Mouse (Mus musculus): Measurements from ENCODE around the gene Gm28539. TPM values are rescaled to one million over a fixed set of nuclear protein-coding genes. Genes with fewer than 3 reads are reported as not detected.
"Not testable (repeated sequence)": the region's sequence is repeated elsewhere in the genome, so short reads cannot be mapped to it uniquely, and the experiment has no call there.

Gm28539 gene
- polyA plus RNA-seq, 1 experiment: not detected

GRCm38 (mm10) chr16:18849521-18850190 lies 13.3 kb downstream of the Gm28539 start:
- DNase-seq (ENCODE audit: low read depth): not testable (repeated sequence)

GRCm38 (mm10) chr16:18858551-18858950 lies 22.2 kb downstream of the Gm28539 start:
- DNase-seq (ENCODE audit: low read depth): no peak

- no peak for DNase-seq (ENCODE audit: low read depth)
Observed at GRCm38 (mm10) chr16:18860186-18860585, 23.8 kb downstream of the Gm28539 start.

GRCm38 (mm10) chr16:18870495-18870894 lies 34.1 kb downstream of the Gm28539 start:
- DNase-seq (ENCODE audit: low read depth): not testable (repeated sequence)

- DNase-seq (ENCODE audit: low read depth): no peak
Observed at GRCm38 (mm10) chr16:18876091-18876441, 39.7 kb downstream of the Gm28539 start.

GRCm38 (mm10) chr16:18876442-18877308 lies 40.3 kb downstream of the Gm28539 start, which contains the start of the genes Mrpl40 and Hira:
Gene Mrpl40, minus strand, starts transcription at chr16:18876862.
Gene Hira, plus strand, starts transcription at chr16:18877037.
- peak; percentile 36 for DNase-seq (ENCODE audit: low read depth)

GRCm38 (mm10) chr16:18877386-18878090 lies 41.2 kb downstream of the Gm28539 start:
- DNase-seq (ENCODE audit: low read depth): peak; percentile 16

- DNase-seq (ENCODE audit: low read depth): no peak
Observed at GRCm38 (mm10) chr16:18878091-18878720, 41.8 kb downstream of the Gm28539 start.

GRCm38 (mm10) chr16:18884044-18884443 lies 47.7 kb downstream of the Gm28539 start:
- DNase-seq (ENCODE audit: low read depth): no peak

GRCm38 (mm10) chr16:18893840-18894372 lies 57.5 kb downstream of the Gm28539 start:
- no peak for DNase-seq (ENCODE audit: low read depth)

GRCm38 (mm10) chr16:18895249-18895648 lies 58.9 kb downstream of the Gm28539 start:
- no peak for DNase-seq (ENCODE audit: low read depth)

- DNase-seq (ENCODE audit: low read depth): no peak
Observed at GRCm38 (mm10) chr16:18896429-18896828, 60.0 kb downstream of the Gm28539 start.

- no peak for DNase-seq (ENCODE audit: low read depth)
Observed at GRCm38 (mm10) chr16:18905648-18906047, 69.3 kb downstream of the Gm28539 start.

- DNase-seq (ENCODE audit: low read depth): no peak
Observed at GRCm38 (mm10) chr16:18916064-18916463, 79.7 kb downstream of the Gm28539 start.

- no peak for DNase-seq (ENCODE audit: low read depth)
Observed at GRCm38 (mm10) chr16:18921771-18922170, 85.4 kb downstream of the Gm28539 start.

GRCm38 (mm10) chr16:18927963-18928362 lies 91.6 kb downstream of the Gm28539 start:
- DNase-seq (ENCODE audit: low read depth): no peak

GRCm38 (mm10) chr16:18938321-18939082 lies 102.1 kb downstream of the Gm28539 start:
- no peak for DNase-seq (ENCODE audit: low read depth)

- no peak for DNase-seq (ENCODE audit: low read depth)
Observed at GRCm38 (mm10) chr16:18943906-18944305, 107.5 kb downstream of the Gm28539 start.

- DNase-seq (ENCODE audit: low read depth): no peak
Observed at GRCm38 (mm10) chr16:18948941-18949340, 112.6 kb downstream of the Gm28539 start.

GRCm38 (mm10) chr16:18950351-18950750 lies 114.0 kb downstream of the Gm28539 start:
- DNase-seq (ENCODE audit: low read depth): no peak

- DNase-seq (ENCODE audit: low read depth): no peak
Observed at GRCm38 (mm10) chr16:18952813-18953212, 116.4 kb downstream of the Gm28539 start.
